Mouse (Mus musculus) stomach, embryonic 14.5 days (tissue): ENCODE measurements around the gene F930015N05Rik. TPM values are rescaled to one million over a fixed set of nuclear protein-coding genes. Genes with fewer than 3 reads are reported as not detected.
A peak's percentile ranks its signal among the peaks of the same experiment; 100 is the strongest.

Experiments
- ATAC-seq: fragments of 200-750 bp; cut with Nextera tagmentation; 2 replicates; pipeline ENCODE4 v1.8.0; 2017; ENCODE audit warnings: low read depth, moderate TSS enrichment; ENCODE audit not compliant: insufficient number of reproducible peaks, insufficient read depth, low FRiP score
- H3K27ac ChIP-seq: fragments of 300-500 bp; sonication (generic); 2 replicates; pipeline ENCODE4 v1.5.1; 2014; ENCODE audit warnings: mild to moderate bottlenecking, low read length, moderate library complexity, mixed read lengths
- H3K27me3 ChIP-seq: fragments of 300-500 bp; sonication (generic); 2 replicates; pipeline ENCODE4 v1.6.1; 2014; ENCODE audit warnings: low read length, control low read depth, mixed read lengths; ENCODE audit not compliant: control insufficient read depth, insufficient read depth
- H3K36me3 ChIP-seq: fragments of 300-500 bp; sonication (generic); 2 replicates; pipeline ENCODE4 v1.6.1; 2014; ENCODE audit warnings: mild to moderate bottlenecking, control low read depth, low read length, moderate library complexity, mixed read lengths; ENCODE audit not compliant: control insufficient read depth, insufficient read depth
- H3K4me1 ChIP-seq: fragments of 300-500 bp; sonication (generic); 2 replicates; pipeline ENCODE4 v1.6.1; 2014; ENCODE audit warnings: low read length, control low read depth, mixed read lengths; ENCODE audit not compliant: control insufficient read depth, insufficient read depth
- H3K4me2 ChIP-seq: fragments of 300-500 bp; sonication (generic); replicated peaks from 2 replicates; pipeline ENCODE4 v1.6.1; 2014; ENCODE audit warnings: low read depth, low read length, control low read depth
- H3K4me3 ChIP-seq: fragments of 300-500 bp; sonication (generic); 2 replicates; pipeline ENCODE4 v1.5.1; 2014; ENCODE audit warnings: low read depth, low read length, control low read depth
- H3K9ac ChIP-seq: fragments of 300-500 bp; sonication (generic); replicated peaks from 2 replicates; pipeline ENCODE4 v1.6.1; 2014; ENCODE audit warnings: low read depth, mild to moderate bottlenecking, control low read depth, low read length, moderate library complexity, mixed read lengths
- H3K9me3 ChIP-seq: fragments of 300-500 bp; sonication (generic); 2 replicates; pipeline ENCODE4 v1.6.1; 2016; ENCODE audit warnings: low read depth, low read length, control low read depth; ENCODE audit not compliant: control insufficient read depth
- WGBS: fragments of 180-500 bp; shearing (Covaris S2); extraction: QIAGEN DNeasy Blood & Tissue Kit; methylation state at CpG from one replicate; pipeline ENCODE4 v1.1.7; 2014; 5-methylcytosine and 5-hydroxymethylcytosine counted together
- polyA plus RNA-seq: library from polyadenylated mRNA; unstranded; fragments of >200 nt; fragmentation: Nextera tagmentation; extraction: Ambion mirVana; gene quantifications from 2 replicates; pipeline ENCODE4 v1.2.1, GENCODE M21; 2014

F930015N05Rik gene
- polyA plus RNA-seq, result 0.62 and 0.88 TPM in 2 replicates

DNA sequence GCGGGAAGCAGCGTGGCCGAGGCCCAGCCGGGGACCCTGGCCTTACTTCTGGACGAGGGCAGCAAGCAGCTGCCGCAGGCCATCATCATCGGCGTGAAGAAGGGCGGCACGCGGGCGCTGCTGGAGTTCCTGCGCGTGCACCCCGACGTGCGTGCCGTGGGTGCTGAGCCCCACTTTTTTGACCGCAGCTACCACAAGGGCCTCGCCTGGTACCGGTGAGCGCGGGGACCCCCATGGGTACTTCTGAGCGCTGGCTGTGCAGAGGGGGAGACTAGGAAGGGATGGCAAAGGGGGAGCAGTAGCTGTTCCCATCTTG, at the start of gene F930015N05Rik:
Gene F930015N05Rik, minus strand, starts transcription at position 242 of the 316 bp plus-strand sequence.
- Histone ChIP-seq H3K27ac (peak within 1 kb of the TSS; percentile 81), H3K27me3 (no peaks in the 10 kb centered on the region)
- 0% methylated on average over 24 of the region's 24 CpGs for WGBS

DNA sequence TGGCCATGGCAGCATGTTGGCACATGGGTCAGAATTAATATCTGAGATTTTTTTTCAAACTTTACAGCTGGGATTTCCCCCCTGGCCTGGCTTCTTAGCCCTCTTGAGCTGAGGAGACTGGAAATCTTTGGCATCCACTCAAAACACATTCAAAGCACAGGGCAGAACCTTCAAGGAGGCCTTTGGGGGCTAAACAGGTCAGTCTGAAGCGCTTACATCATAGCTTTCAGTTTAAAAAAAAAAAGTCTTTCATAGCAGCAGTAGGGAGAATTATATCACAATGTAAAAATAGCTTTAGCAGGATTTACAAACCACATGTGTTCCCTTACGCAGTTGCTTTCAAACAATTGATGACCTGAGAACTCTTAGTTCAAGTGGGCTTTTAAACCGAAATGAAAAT, 45.0 kb upstream of the F930015N05Rik start:
- no peak overlapping the region for H3K4me3 ChIP-seq
- H3K36me3 ChIP-seq, result no peaks in the 10 kb centered on the region
- no peaks in the 10 kb centered on the region for H3K9me3 ChIP-seq
- H3K4me1 ChIP-seq, result 0 out of 2 replicates have a peak, but pooled peaks cover 4% of the 10 kb centered on the region
- no peak for ATAC-seq
- H3K4me2 ChIP-seq, result no peak overlapping the region
- H3K27ac ChIP-seq, result no peak overlapping the region
- 45% methylated on average over 3 of the region's 3 CpGs for WGBS
- no peaks in the 10 kb centered on the region for H3K27me3 ChIP-seq
- no peak overlapping the region for H3K9ac ChIP-seq

More for the DNA sequence above, at the start of gene F930015N05Rik:
- ATAC-seq, result no peak
- Histone ChIP-seq H3K9me3 (no peaks in the 10 kb centered on the region), H3K4me2 (peak within 1 kb of the TSS; percentile 62), H3K4me3 (peak within 1 kb of the TSS; percentile 67), H3K36me3 (no peaks in the 10 kb centered on the region), H3K9ac (peak within 1 kb of the TSS; percentile 77), H3K4me1 (peaks cover 8% of the 10 kb centered on the region; the same call in 1 of the 2 replicates)

DNA sequence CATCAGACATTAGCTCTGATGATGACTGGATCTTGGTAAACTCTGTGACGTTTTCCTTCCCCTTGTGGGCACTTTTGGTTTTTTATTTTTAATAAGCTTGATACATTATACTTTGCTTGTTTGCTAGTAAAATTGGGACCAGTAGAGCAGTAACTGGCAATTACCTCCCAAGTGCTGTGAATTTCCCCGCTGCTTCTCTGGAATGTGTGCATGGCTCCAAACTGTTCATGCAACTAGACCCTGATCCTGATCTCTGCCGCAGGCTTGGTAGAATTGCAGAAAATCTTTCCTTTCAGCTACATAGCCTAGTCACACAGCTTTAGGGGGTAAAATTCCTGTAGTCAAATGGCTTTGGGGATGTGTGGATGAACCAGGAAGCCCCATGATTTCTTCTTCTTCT, 37.2 kb upstream of the F930015N05Rik start:
- no peak for ATAC-seq
- Histone ChIP-seq H3K36me3 (no peaks in the 10 kb centered on the region), H3K9ac (no peak overlapping the region), H3K27me3 (no peaks in the 10 kb centered on the region), H3K4me2 (no peak overlapping the region), H3K27ac (no peak overlapping the region), H3K4me3 (no peak overlapping the region), H3K4me1 (no peaks in the 10 kb centered on the region), H3K9me3 (no peaks in the 10 kb centered on the region)
- 78% methylated on average over 3 of the region's 3 CpGs for WGBS

DNA sequence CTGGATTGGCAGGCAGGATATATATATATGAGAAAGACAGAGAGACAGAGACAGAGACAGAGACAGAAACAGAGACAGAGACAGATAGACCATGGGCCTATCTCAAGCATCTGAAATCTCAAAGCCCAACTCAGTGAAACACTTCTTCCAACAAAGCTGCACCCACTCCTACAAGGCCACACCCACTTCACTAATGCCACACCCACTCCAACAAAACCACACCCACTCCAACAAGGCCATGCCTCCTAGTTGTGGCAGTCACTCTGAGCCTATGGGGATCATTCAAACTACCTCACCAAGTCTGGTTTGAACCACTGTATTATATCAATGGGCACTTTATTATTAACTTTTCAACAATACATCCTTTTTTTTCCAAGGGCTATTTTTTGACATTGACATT, 34.2 kb upstream of the F930015N05Rik start:
- H3K27me3 ChIP-seq, result no peaks in the 10 kb centered on the region
- H3K36me3 ChIP-seq, result no peaks in the 10 kb centered on the region
- no peaks in the 10 kb centered on the region for H3K9me3 ChIP-seq
- H3K4me2 ChIP-seq, result no peak overlapping the region
- no peaks in the 10 kb centered on the region for H3K4me1 ChIP-seq
- no peak for ATAC-seq
- H3K4me3 ChIP-seq, result no peak overlapping the region
- no peak overlapping the region for H3K27ac ChIP-seq
- no peak overlapping the region for H3K9ac ChIP-seq

DNA sequence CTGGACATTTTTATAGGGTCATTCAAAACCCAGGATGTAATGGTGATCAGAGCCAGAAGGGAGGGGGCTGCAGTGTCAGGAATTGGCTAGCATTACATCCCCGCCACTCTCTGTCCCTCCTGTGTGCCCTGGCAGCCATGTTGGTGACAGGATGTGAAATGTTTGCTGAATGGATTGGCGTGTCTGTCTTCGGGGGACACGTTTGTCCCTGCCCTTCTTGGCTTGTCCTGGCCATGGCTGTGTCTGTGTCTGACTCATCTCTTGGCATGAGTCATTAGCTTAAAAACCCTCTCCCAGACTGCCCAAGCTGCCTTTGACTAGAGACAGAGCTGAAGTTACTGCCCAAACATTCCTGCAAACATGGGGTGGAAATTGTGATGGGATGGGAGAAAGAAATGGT, 32.3 kb upstream of the F930015N05Rik start:
- Histone ChIP-seq H3K4me3 (no peak overlapping the region), H3K4me2 (no peak overlapping the region), H3K4me1 (no peaks in the 10 kb centered on the region), H3K36me3 (no peaks in the 10 kb centered on the region), H3K27ac (no peak overlapping the region), H3K9me3 (no peaks in the 10 kb centered on the region), H3K27me3 (no peaks in the 10 kb centered on the region), H3K9ac (no peak overlapping the region)
- ATAC-seq, result no peak
- WGBS, result 65% methylated on average over 4 of the region's 4 CpGs

DNA sequence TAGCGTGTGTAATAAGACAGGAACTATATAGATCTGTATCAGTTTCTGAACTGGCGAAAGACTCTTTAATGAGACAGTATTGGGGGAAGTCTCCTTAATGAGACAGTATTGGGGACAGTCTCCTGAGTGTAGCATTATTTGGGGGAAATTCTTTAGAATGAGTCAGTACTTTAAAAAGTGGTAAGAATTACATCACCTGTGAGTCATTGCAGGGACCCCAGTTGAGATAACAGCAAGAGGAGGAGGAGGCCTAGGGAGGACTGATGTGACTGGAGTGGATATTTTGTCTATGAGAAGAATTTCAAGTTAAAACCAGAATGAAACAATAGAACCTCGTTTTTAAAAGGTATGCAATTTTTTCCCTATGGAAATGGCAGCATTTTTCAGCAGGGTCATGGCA, 25.3 kb upstream of the F930015N05Rik start:
- Histone ChIP-seq H3K9me3 (no peaks in the 10 kb centered on the region), H3K4me3 (no peak overlapping the region), H3K36me3 (no peaks in the 10 kb centered on the region), H3K4me2 (no peak overlapping the region), H3K27ac (no peak overlapping the region), H3K9ac (no peak overlapping the region), H3K27me3 (no peaks in the 10 kb centered on the region), H3K4me1 (no peaks in the 10 kb centered on the region)
- ATAC-seq, result no peak
- 79% methylated on average over 3 of the region's 3 CpGs for WGBS

DNA sequence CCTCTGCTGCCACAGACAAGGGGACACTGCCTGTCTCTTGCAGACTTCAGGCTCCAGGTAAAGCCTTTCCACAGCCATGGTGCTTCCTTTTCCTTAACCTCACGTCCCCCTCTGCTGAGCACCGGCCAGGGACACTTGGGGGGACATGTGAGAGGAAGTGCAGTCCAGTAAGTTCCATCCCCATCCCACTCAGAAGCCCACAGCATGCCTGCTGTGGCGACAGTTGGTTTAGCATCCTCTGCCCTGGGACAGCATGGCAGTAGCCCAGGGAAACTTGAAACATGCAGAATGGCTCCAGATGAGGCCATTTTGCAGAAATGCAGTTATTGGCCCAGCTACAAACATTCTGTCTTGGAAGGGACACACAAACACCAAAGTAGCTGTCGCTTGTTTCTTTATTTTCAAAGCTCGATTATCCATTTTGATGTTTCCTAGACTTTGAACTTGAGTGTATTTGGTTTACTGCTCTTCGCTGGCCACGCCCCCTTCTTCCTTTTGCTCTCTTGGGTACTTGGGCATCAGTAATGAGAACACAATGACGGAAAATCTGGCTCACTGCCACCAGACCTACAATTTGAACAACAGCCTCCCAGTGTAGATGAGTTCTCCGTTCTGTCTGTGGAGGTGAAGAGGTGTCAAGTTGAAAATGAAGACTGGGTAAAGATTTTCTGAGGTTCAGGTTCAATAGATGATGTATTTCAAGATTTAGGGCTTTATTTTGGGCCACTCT, 12.3 kb upstream of the F930015N05Rik start:
- no peak overlapping the region for H3K27ac ChIP-seq
- H3K27me3 ChIP-seq, result no peaks in the 10 kb centered on the region
- no peaks in the 10 kb centered on the region for H3K36me3 ChIP-seq
- no peak overlapping the region for H3K9ac ChIP-seq
- no peak overlapping the region for H3K4me2 ChIP-seq
- H3K4me1 ChIP-seq, result no peaks in the 10 kb centered on the region
- no peak for ATAC-seq
- no peak overlapping the region for H3K4me3 ChIP-seq
- 85% methylated on average over 9 of the region's 9 CpGs for WGBS
- H3K9me3 ChIP-seq, result no peaks in the 10 kb centered on the region

DNA sequence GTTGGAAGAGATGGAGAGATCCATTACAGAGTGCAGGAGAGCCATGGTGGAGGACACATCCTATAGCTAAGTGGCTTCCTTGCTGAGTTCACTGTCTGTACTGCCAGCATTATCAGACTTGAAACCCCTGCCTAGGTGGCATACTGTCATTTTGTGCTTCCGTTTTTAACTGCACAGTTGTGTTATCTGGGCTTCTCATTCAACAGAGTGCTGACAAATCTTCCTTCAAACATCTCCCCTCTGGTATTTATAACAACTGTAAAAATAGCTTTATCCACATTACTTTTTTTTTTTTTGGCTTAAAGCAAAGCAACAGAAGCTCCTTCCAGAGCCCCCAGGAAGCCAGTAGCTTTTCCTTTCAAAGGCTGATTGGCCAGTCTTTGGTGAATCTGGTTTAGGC, 8.8 kb upstream of the F930015N05Rik start:
- WGBS, result 62% methylated on average over 1 of the region's 1 CpGs
- H3K4me2 ChIP-seq, result no peak overlapping the region
- H3K9ac ChIP-seq, result no peak overlapping the region
- no peak overlapping the region for H3K4me3 ChIP-seq
- no peaks in the 10 kb centered on the region for H3K4me1 ChIP-seq
- H3K9me3 ChIP-seq, result no peaks in the 10 kb centered on the region
- no peak overlapping the region for H3K27ac ChIP-seq
- H3K36me3 ChIP-seq, result no peaks in the 10 kb centered on the region
- H3K27me3 ChIP-seq, result no peaks in the 10 kb centered on the region
- no peak for ATAC-seq

DNA sequence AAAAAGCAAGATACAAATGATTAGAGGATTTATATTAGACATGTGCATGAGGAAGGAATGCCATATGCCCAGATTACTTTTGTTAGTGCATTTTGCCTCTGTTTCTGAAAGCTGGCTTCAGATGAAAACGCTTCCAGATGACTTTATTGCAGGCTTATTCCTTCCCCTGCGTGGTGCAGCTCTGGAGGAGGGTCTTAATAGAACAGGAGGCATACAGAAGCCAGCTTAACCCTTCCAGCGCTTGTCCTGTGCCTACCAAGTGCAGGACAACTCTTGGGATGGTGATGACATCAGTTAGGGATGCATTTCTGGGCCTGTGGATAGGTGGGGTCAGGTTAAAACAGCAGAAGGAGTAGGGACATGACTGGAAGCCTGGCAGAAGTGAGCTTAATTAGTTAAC, 6.2 kb upstream of the F930015N05Rik start:
- H3K9me3 ChIP-seq, result no peaks in the 10 kb centered on the region
- no peaks in the 10 kb centered on the region for H3K36me3 ChIP-seq
- no peaks in the 10 kb centered on the region for H3K4me1 ChIP-seq
- H3K4me3 ChIP-seq, result no peak overlapping the region
- H3K9ac ChIP-seq, result no peak overlapping the region
- 42% methylated on average over 3 of the region's 3 CpGs for WGBS
- H3K4me2 ChIP-seq, result no peak overlapping the region
- no peak overlapping the region for H3K27ac ChIP-seq
- ATAC-seq, result no peak
- no peaks in the 10 kb centered on the region for H3K27me3 ChIP-seq
